Mouse (Mus musculus) ES-E14 (cell line): Measurements from ENCODE around the gene Crabp1.

Experiments used
- MAFK ChIP-seq: IDR thresholded peaks from 2 replicates; pipeline ENCODE4 v1.6.1; 2014; ENCODE audit warnings: mild to moderate bottlenecking, low read depth, low read length, inconsistent platforms; ENCODE audit not compliant: insufficient read depth
- ZC3H11A ChIP-seq: IDR thresholded peaks from 2 replicates; pipeline ENCODE4 v1.6.1; 2012; ENCODE audit warnings: low read depth, mild to moderate bottlenecking, inconsistent platforms, low read length, borderline replicate concordance

GRCm38 (mm10) chr9:54732122-54732521, 32.4 kb upstream of the Crabp1 start:
- no peak for TF ChIP-seq MAFK
- TF ChIP-seq ZC3H11A, result peak; percentile 80; the same call in 1 of the 2 replicates
